Mouse (Mus musculus) kidney, adult 9 months (tissue): Measurements from ENCODE around the gene Enthd1.

Source experiments
- DNase-seq: peaks from one replicate; pipeline ENCODE4 v3.0.0; 2022

Gene Enthd1

GRCm38 (mm10) chr15:80572811-80573520, 8.0 kb upstream of the Enthd1 start:
- DNase-seq = no peak

- DNase-seq = peak; percentile 17
These were observed 7.3 kb upstream of the Enthd1 start, which contains the start of gene Grap2 for GRCm38 (mm10) chr15:80572291-80572690. Gene Grap2 (plus strand): TSS chr15:80572594.

- no peak for DNase-seq
These were observed 6.7 kb upstream of the Enthd1 start for GRCm38 (mm10) chr15:80571611-80572010.

GRCm38 (mm10) chr15:80570226-80570625, 5.3 kb upstream of the Enthd1 start:
- DNase-seq = no peak

- DNase-seq = no peak
These were observed 4.2 kb upstream of the Enthd1 start for GRCm38 (mm10) chr15:80569205-80569604.

GRCm38 (mm10) chr15:80567731-80568130, 2.8 kb upstream of the Enthd1 start:
- no peak for DNase-seq

GRCm38 (mm10) chr15:80567139-80567538, 2.2 kb upstream of the Enthd1 start:
- DNase-seq = no peak

- DNase-seq = no peak
These were observed 1.7 kb upstream of the Enthd1 start for GRCm38 (mm10) chr15:80566696-80567095.

GRCm38 (mm10) chr15:80563634-80564208, 1.2 kb downstream of the Enthd1 start:
- DNase-seq = no peak

GRCm38 (mm10) chr15:80562446-80562845, 2.5 kb downstream of the Enthd1 start:
- DNase-seq = no peak

- no peak for DNase-seq
These were observed 4.0 kb downstream of the Enthd1 start for GRCm38 (mm10) chr15:80560646-80561580.

GRCm38 (mm10) chr15:80559978-80560377, 5.0 kb downstream of the Enthd1 start:
- DNase-seq = no peak

- DNase-seq = no peak
These were observed 5.4 kb downstream of the Enthd1 start for GRCm38 (mm10) chr15:80559534-80559933.

- DNase-seq = no peak
These were observed 7.2 kb downstream of the Enthd1 start for GRCm38 (mm10) chr15:80557745-80558144.

GRCm38 (mm10) chr15:80556021-80556420, 8.9 kb downstream of the Enthd1 start:
- no peak for DNase-seq

- DNase-seq = no peak
These were observed 9.8 kb downstream of the Enthd1 start for GRCm38 (mm10) chr15:80554860-80555822.

- no peak for DNase-seq
These were observed 19.5 kb downstream of the Enthd1 start for GRCm38 (mm10) chr15:80545430-80545829.

- no peak for DNase-seq
These were observed 20.8 kb downstream of the Enthd1 start for GRCm38 (mm10) chr15:80544115-80544514.

GRCm38 (mm10) chr15:80538671-80539340, 26.1 kb downstream of the Enthd1 start:
- no peak for DNase-seq

- no peak for DNase-seq
These were observed 26.9 kb downstream of the Enthd1 start for GRCm38 (mm10) chr15:80538075-80538474.

GRCm38 (mm10) chr15:80536051-80536450, 28.9 kb downstream of the Enthd1 start:
- DNase-seq = no peak

- no peak for DNase-seq
These were observed 31.7 kb downstream of the Enthd1 start for GRCm38 (mm10) chr15:80533274-80533673.
